Mouse (Mus musculus) lung, adult 2 months (tissue): ENCODE measurements around the gene Cul4a.

Experiments used
- CTCF ChIP-seq: fragments of 200-500 bp; IDR thresholded peaks from 2 replicates; pipeline ENCODE4 v1.5.1; 2011; ENCODE audit warnings: mild to moderate bottlenecking, low read length, control low read depth; ENCODE audit not compliant: insufficient read depth
- POLR2A ChIP-seq: fragments of 200-500 bp; IDR thresholded peaks from 2 replicates; pipeline ENCODE4 v1.6.1; 2011; ENCODE audit warnings: low read depth, mild to moderate bottlenecking, control low read depth, low read length, borderline replicate concordance; ENCODE audit errors: extremely low read depth

- TF ChIP-seq CTCF (no peak), POLR2A (no peak)
Measured at GRCm38 (mm10) chr8:13120882-13121665, 15.7 kb downstream of the Cul4a start.
